Mouse (Mus musculus) left cerebral cortex, adult 18-20 months (tissue): ENCODE measurements around the gene Zer1. TPM values are rescaled to one million over a fixed set of nuclear protein-coding genes. Genes with fewer than 3 reads are reported as not detected.
"Not testable (repeated sequence)": the region's sequence is repeated elsewhere in the genome, so short reads cannot be mapped to it uniquely, and the experiment has no call there.

ENCODE experiments used
- DNase-seq, 2 experiments: peaks; one replicate each; pipeline ENCODE4 v3.0.0; 2021 to 2022; ENCODE audit warnings: low spot score in 2 of 2, mixed read lengths in 1 of 2
- total RNA-seq, 2 experiments: library from RNA; stranded (reverse); gene quantifications; 2 replicates each; pipeline ENCODE4 v1.2.3; 2021

Gene Zer1
- total RNA-seq, 2 experiments from 2014 or later = 146 to 156 TPM

- DNase-seq = not testable (repeated sequence)
These were observed 69.1 kb downstream of the Zer1 start for GRCm38 (mm10) chr2:30055310-30055709.

GRCm38 (mm10) chr2:30051992-30052761 lies 72.2 kb downstream of the Zer1 start:
- no peak for DNase-seq

GRCm38 (mm10) chr2:30049831-30050230 lies 74.6 kb downstream of the Zer1 start:
- no peak for DNase-seq

- DNase-seq = peak; percentile 98 to 99
These were observed 75.5 kb downstream of the Zer1 start, which contains the start of gene Wdr34 for GRCm38 (mm10) chr2:30048699-30049388. Gene Wdr34, minus strand, starts transcription at chr2:30048881.

GRCm38 (mm10) chr2:30048101-30048501 lies 76.3 kb downstream of the Zer1 start:
- DNase-seq = no peak

Other genes with a start within 250 kb of the Zer1 start
- gene Odf2, start 235.4 kb downstream of the Zer1 start, total RNA-seq = 10 to 100 TPM; 84.6 to 94.6 TPM
- gene Gle1, start 189.2 kb downstream of the Zer1 start, total RNA-seq = 10 to 100 TPM; 44.0 to 49.5 TPM
- 100 to 1,000 TPM; 825 to 827 TPM for gene Sptan1, start 159.0 kb downstream of the Zer1 start, total RNA-seq
- 10 to 100 TPM; 39.5 to 45.2 TPM for gene Wdr34, start 75.7 kb downstream of the Zer1 start, total RNA-seq
- gene Set, start 67.2 kb downstream of the Zer1 start, total RNA-seq = 100 to 1,000 TPM; 191 to 199 TPM
- gene Pkn3, start 46.9 kb downstream of the Zer1 start, total RNA-seq = 1 to 10 TPM; 3.8 TPM
- 1 to 10 TPM; 6.1 to 6.7 TPM for gene Zdhhc12, start 30.9 kb downstream of the Zer1 start, total RNA-seq
- 10 to 100 TPM; 43.7 to 50.5 TPM for gene Tbc1d13, start 9.2 kb upstream of the Zer1 start, total RNA-seq
- 10 to 100 TPM; 19.3 to 23.3 TPM for gene Endog, start 46.9 kb upstream of the Zer1 start, total RNA-seq
- 10 to 100 TPM; 32.5 to 33.9 TPM for gene Spout1, start 53.9 kb upstream of the Zer1 start, total RNA-seq
- 10 to 100 TPM; 13.9 to 14.1 TPM for gene Kyat1, start 81.3 kb upstream of the Zer1 start, total RNA-seq
- 10 to 100 TPM; 58.2 to 62.6 TPM for gene Lrrc8a, start 113.1 kb upstream of the Zer1 start, total RNA-seq
- gene Gm28035, start 116.0 kb upstream of the Zer1 start, total RNA-seq = 10 to 100 TPM in 1 of 2 experiments, 1 to 10 TPM in 1; 9.5 to 10.3 TPM
- 10 to 100 TPM; 17.7 to 19.6 TPM for gene Phyhd1, start 141.6 kb upstream of the Zer1 start, total RNA-seq
- not detected for gene Gm28038, start 156.5 kb upstream of the Zer1 start, total RNA-seq
- 10 to 100 TPM; 19.7 to 22.0 TPM for gene Dolk, start 161.7 kb upstream of the Zer1 start, total RNA-seq
- 10 to 100 TPM; 21.3 to 24.1 TPM for gene Nup188, start 161.8 kb upstream of the Zer1 start, total RNA-seq
- 100 to 1,000 TPM; 295 to 306 TPM for gene Sh3glb2, start 234.8 kb upstream of the Zer1 start, total RNA-seq
- 100 to 1,000 TPM; 108 to 120 TPM for gene Miga2, start 239.6 kb upstream of the Zer1 start, total RNA-seq